Mouse (Mus musculus): ENCODE data around the gene Bace2.

DNA sequence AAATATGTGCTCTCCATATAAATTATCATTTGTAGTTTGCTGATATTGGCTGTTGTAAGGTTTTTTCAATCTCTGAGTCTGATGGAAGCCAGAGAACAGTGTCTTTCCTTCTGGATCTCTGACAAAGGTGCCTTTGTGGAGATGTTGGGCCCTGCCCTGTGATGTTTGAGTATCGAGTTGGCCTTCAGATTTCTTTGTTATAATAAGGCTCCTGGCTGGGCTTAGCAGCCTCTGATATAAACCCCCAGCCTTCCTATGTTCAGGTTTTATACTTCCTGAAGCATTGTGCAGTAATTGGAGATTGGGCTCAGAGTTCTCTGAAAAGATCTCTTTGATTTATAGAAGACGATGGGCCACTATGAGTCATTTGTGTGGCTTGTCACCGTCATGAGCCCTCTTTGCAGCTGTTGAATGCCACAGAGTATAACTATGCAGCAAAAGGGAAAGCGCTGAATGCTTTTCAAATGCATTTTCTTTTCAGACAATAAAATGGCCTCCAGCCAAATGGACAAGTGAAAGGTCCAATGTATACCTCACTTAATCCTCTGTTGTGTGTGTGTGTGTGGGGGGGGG is 45.8 kb downstream of the Bace2 start:
- TF ChIP-seq POLR2A (IDR thresholded peaks at IDR 0.05; ENCODE audit: low read depth, low read length) (no peak), CTCF (conservative IDR thresholded peaks at IDR 0.05; ENCODE audit: insufficient read depth, insufficient read length, low read depth, low read length) (no peak)
